Mouse (Mus musculus) limb, embryonic 11.5 days (tissue): Measurements from ENCODE around the gene Exoc3l. TPM values are rescaled to one million over a fixed set of nuclear protein-coding genes. Genes with fewer than 3 reads are reported as not detected.
"Not testable (repeated sequence)": the region's sequence is repeated elsewhere in the genome, so short reads cannot be mapped to it uniquely, and the experiment has no call there.

Experiments used
- ATAC-seq: fragments of 200-750 bp; cut with Nextera tagmentation; 2 replicates; pipeline ENCODE4 v1.8.0; 2017; ENCODE audit warnings: low read depth; ENCODE audit not compliant: insufficient number of reproducible peaks, low FRiP score, low TSS enrichment
- DNase-seq: peaks from one replicate; pipeline ENCODE4 v3.0.0-alpha.2; 2015; ENCODE audit warnings: low spot score
- H3K27ac ChIP-seq: fragments of 300-500 bp; sonication (generic); replicated peaks from 2 replicates; pipeline ENCODE4 v1.5.1; 2014; ENCODE audit warnings: low read depth, mild to moderate bottlenecking, low read length
- H3K27me3 ChIP-seq: fragments of 300-500 bp; sonication (generic); 2 replicates; pipeline ENCODE4 v1.6.1; 2014; ENCODE audit warnings: mild to moderate bottlenecking, low read length, mixed read lengths; ENCODE audit not compliant: control insufficient read depth, insufficient read depth
- H3K36me3 ChIP-seq: fragments of 300-500 bp; sonication (generic); 2 replicates; pipeline ENCODE4 v1.6.1; 2014; ENCODE audit warnings: mild to moderate bottlenecking, low read length, moderate library complexity, mixed read lengths; ENCODE audit not compliant: control insufficient read depth, insufficient read depth
- H3K4me1 ChIP-seq: fragments of 300-500 bp; sonication (generic); 2 replicates; pipeline ENCODE4 v1.6.1; 2014; ENCODE audit warnings: low read length, mixed read lengths; ENCODE audit not compliant: control insufficient read depth, insufficient read depth
- H3K4me2 ChIP-seq: fragments of 300-500 bp; sonication (generic); 2 replicates; pipeline ENCODE4 v1.6.1; 2014; ENCODE audit warnings: low read depth, mild to moderate bottlenecking, moderate library complexity; ENCODE audit not compliant: severe bottlenecking
- H3K4me3 ChIP-seq: fragments of 300-500 bp; sonication (generic); 2 replicates; pipeline ENCODE4 v1.5.1; 2014; ENCODE audit warnings: low read depth, low read length
- H3K9ac ChIP-seq: fragments of 300-500 bp; sonication (generic); 2 replicates; pipeline ENCODE4 v1.6.1; 2014; ENCODE audit warnings: mild to moderate bottlenecking, low read length
- H3K9me3 ChIP-seq: fragments of 300-500 bp; sonication (generic); 2 replicates; pipeline ENCODE4 v1.6.1; 2016; ENCODE audit warnings: low read length; ENCODE audit not compliant: control insufficient read depth
- WGBS: fragments of 180-500 bp; shearing (Covaris S2); extraction: QIAGEN DNeasy Blood & Tissue Kit; methylation state at CpG from one replicate; pipeline ENCODE4 v1.1.7; 2014; 5-methylcytosine and 5-hydroxymethylcytosine counted together
- polyA plus RNA-seq: library from polyadenylated mRNA; unstranded; fragments of >200 nt; fragmentation: Nextera tagmentation; extraction: Ambion mirVana; gene quantifications from 2 replicates; pipeline ENCODE4 v1.2.1, GENCODE M21; 2014

The Exoc3l gene
- polyA plus RNA-seq, 1 experiment from 2014 or later, result 6.6 TPM

DNA sequence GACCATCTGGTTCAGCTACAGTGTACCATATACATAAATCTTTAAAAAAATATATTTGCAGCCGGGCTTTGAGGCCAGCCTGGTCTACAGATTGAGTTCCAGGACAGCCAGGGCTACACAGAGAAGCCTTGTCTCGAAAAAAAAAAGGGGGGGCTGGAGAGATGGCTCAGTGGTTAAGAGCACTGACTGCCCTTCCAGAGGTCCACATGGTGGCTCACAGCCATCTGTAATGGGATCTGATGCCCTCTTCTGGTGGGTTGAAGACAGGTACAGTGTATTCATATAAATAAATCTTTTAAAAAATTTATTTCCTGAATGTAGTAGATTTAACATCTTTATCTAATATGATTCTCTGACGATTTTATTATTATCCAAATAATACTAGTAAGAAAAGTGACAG, 4.1 kb downstream of the Exoc3l start:
- not testable (repeated sequence) for ATAC-seq, H3K4me1 ChIP-seq, H3K9ac ChIP-seq, DNase-seq, H3K27ac ChIP-seq, H3K4me3 ChIP-seq, H3K9me3 ChIP-seq, H3K36me3 ChIP-seq, H3K4me2 ChIP-seq
- 67% methylated on average over 3 of the region's 3 CpGs for WGBS
- H3K27me3 ChIP-seq, result peaks cover 14% of the 10 kb centered on the region

DNA sequence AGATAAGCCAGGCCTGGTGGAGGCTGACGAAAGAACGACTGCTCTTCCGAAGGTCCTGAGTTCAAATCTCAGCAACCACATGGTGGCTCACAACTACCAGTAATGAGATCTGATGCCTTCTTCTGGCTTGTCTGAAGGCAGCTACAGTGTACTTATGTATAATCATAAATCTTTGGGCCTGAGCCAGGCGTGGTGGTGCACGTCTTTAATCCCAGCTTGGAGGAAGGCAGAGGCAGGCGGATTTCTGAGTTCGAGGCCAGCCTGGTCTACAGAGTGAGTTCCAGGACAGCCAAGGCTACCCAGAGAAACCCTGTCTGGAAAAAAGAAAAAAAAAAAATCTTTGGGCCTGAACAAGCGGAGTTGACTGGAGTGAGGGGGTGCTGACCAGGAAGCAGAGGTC, 4.5 kb downstream of the Exoc3l start:
- not testable (repeated sequence) for ATAC-seq, H3K36me3 ChIP-seq, H3K4me3 ChIP-seq, H3K4me2 ChIP-seq, DNase-seq, H3K4me1 ChIP-seq, H3K27ac ChIP-seq, H3K9ac ChIP-seq, H3K9me3 ChIP-seq
- WGBS, result 93% methylated on average over 8 of the region's 8 CpGs
- H3K27me3 ChIP-seq, result peaks cover 14% of the 10 kb centered on the region

DNA sequence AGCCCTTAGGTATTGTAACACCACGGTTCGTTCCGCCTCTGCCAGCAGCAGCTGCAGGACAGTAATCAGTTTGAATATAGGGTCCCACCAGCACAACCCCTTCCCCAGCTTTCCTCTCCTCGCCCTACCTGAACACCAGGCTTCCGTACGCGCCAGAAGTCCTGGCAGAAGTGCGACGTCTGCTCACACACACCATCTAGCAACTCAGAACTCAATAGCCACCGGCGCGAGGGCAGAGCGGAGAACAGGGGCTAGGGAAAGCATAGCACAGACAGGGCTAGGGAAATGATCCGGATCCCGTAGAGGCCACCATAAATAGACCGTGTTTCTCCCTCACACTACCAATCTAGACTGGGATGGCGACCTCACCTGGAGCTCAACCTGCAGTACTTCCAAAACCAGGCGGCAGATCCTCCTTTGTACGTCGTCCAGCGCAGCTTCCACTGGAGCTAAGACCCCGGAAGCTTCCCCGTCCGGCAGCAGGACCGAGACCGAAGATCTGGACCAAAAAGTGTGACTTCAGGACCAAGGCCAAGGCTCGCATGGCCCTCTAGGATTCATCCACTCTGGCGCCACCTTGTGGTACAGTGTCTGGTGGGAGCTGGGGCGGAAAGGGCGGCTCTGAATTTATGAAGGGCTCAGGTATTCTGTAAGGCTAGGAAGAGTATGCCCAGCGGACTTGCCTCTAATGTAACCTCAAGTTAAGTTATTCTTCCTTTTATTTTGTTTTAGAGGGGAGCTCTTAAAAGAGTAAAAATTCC, 5.2 kb downstream of the Exoc3l start:
- peaks cover 6% of the 10 kb centered on the region for H3K4me1 ChIP-seq
- no peak overlapping the region for H3K27ac ChIP-seq
- H3K4me2 ChIP-seq, result peak overlapping the region; percentile 78
- H3K4me3 ChIP-seq, result 0 out of 2 replicates have a peak overlapping the region, but pooled peaks have one; percentile 1
- ATAC-seq (no peak), DNase-seq (peak; percentile 98)
- peaks cover 14% of the 10 kb centered on the region for H3K27me3 ChIP-seq
- H3K9me3 ChIP-seq, result no peaks in the 10 kb centered on the region
- 7% methylated on average over 31 of the region's 31 CpGs for WGBS
- H3K9ac ChIP-seq, result no peak overlapping the region
- H3K36me3 ChIP-seq, result no peaks in the 10 kb centered on the region

DNA sequence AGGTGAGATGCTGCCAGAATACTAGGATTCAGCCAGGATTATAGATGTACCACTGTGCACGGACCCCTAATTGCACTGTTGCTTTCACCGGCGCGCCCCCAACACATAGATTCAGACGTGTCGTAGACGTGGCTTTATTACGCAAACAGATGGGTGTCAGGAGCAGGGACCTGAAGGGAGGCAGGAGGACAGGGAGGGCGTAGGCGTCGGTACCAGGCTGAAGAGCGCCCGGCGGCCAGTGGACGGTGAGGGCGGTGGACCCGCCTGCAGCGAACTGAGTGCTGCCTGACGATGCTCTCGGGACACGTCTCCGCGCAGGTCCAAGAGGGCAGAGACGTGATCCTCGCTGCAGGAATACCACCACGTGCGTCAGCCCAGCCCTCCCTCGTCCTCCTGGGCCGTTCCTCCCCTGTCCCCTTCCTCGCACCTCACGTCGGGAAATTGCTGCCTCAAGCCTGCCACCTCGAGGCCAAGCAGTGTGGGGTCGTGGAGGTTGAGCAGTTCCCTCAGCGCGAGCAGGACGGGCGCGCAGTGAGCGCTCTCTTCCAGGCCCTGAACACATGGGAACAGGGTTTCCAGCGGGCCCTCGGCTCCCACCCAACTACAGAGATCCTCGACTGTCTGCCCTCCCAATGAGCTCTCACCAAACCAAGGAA, 6.0 kb downstream of the Exoc3l start, which contains the start of gene 4931428F04Rik:
Gene 4931428F04Rik, minus strand, starts transcription at position 60 of the 656 bp plus-strand sequence.
- under 1% methylated on average over 39 of the region's 43 CpGs for WGBS
- Histone ChIP-seq H3K36me3 (no peaks in the 10 kb centered on the region), H3K27me3 (peaks cover 14% of the 10 kb centered on the region), H3K4me1 (peaks cover 6% of the 10 kb centered on the region), H3K4me2 (peak within 1 kb of the TSS; percentile 78), H3K9me3 (no peaks in the 10 kb centered on the region), H3K27ac (no peak within 1 kb of the TSS), H3K4me3 (peak within 1 kb of the TSS; percentile 48), H3K9ac (peak within 1 kb of the TSS; percentile 71)
- ATAC-seq, result peak; percentile 20; the same call in 1 of the 2 replicates
- peak; percentile 66 for DNase-seq

DNA sequence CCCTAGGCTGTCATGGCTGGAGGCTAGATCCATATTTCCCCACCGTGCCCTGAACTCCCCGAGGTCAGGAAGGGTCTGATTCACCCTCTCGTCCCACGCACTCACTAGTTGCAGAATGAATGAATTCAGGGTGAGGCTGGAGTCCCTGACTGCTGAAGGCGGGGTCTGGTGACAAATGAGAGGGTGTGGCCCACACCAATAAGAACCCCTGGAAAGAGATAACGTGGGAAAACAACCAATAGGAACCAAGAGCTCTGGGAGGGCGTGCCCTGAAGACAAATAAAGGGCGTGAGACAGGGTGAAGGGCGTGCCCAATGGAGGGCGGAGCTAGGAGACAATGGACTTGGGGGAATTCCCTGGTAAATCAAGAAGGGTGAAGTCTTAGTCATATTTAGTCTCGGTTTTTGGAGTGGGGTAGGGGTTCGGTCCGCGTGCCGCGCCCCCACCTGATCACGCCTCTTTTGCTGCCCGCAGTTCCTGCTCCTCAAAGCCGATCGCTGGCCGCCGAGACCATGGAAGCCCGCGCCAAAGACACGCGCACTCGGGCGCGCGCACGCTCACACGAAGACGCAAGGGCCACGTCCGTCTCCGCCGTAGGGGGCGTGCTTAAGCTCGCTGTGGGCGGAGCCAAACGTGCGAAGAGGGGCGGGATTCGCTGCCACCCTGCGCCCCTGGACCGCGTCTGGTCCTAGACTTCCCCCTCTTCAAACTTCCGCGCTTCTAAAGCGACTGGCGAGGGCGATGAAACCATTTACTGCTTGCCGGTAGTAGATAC, 6.8 kb downstream of the Exoc3l start:
- no peaks in the 10 kb centered on the region for H3K36me3 ChIP-seq
- no peak overlapping the region for H3K27ac ChIP-seq
- under 1% methylated on average over 53 of the region's 53 CpGs for WGBS
- no peaks in the 10 kb centered on the region for H3K9me3 ChIP-seq
- peak overlapping the region; percentile 71 for H3K9ac ChIP-seq
- DNase-seq (peak; percentile 96), ATAC-seq (peak; percentile 89)
- H3K4me1 ChIP-seq, result peaks cover 6% of the 10 kb centered on the region
- H3K4me3 ChIP-seq, result peak overlapping the region; percentile 48
- H3K27me3 ChIP-seq, result peaks cover 14% of the 10 kb centered on the region
- peak overlapping the region; percentile 78 for H3K4me2 ChIP-seq

DNA sequence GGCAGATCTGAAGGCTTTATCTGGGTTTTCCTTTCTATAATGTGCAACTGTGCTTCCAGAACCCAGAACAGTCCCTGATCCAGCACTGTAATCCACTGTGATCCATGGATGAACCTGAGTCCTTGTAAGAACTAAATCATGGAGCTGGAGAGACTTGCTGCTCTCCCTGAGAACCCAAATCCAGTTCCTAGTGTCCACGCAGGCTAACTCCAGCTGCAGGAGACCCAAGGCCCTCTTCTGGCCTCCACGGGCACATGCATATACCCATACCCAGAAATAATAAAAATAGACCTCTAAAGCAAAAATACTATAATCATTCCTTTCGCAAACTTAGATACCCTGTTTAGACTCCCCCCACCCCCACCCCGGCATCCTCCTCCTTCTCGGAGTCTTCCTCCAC, 7.7 kb downstream of the Exoc3l start:
- H3K27me3 ChIP-seq, result peaks cover 14% of the 10 kb centered on the region
- H3K4me2 ChIP-seq, result peak overlapping the region; percentile 78; the same call in 1 of the 2 replicates
- H3K4me3 ChIP-seq, result peak overlapping the region; percentile 48; the same call in 1 of the 2 replicates
- H3K36me3 ChIP-seq, result no peaks in the 10 kb centered on the region
- H3K9ac ChIP-seq, result no peak overlapping the region
- DNase-seq, result no peak
- H3K9me3 ChIP-seq, result no peaks in the 10 kb centered on the region
- WGBS, result 92% methylated on average over 5 of the region's 5 CpGs
- ATAC-seq, result no peak
- no peak overlapping the region for H3K27ac ChIP-seq
- peaks cover 6% of the 10 kb centered on the region for H3K4me1 ChIP-seq

DNA sequence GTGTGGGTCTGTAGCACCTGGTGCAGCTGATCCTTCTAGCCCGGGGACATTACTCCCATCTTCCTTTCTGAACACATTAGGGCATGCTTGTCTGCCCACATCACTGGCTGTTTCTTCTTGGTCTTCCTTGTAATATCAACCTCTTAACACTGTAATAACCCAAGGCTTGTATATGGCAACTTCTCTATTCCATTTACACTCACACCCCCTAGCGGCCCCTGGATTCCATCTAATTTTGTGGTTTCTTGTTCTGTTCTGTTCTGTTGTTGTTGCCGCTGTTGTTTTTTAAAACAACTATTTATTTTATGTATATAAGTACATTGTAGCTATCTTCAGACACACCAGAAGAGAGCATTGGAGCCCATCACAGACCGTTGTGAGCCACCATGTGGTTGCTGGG, 9.0 kb downstream of the Exoc3l start:
- no peaks in the 10 kb centered on the region for H3K9me3 ChIP-seq
- H3K4me3 ChIP-seq, result no peak overlapping the region
- peaks cover 6% of the 10 kb centered on the region for H3K4me1 ChIP-seq
- no peak overlapping the region for H3K4me2 ChIP-seq
- no peaks in the 10 kb centered on the region for H3K36me3 ChIP-seq
- 93% methylated on average over 4 of the region's 4 CpGs for WGBS
- no peak for ATAC-seq
- H3K27ac ChIP-seq, result no peak overlapping the region
- DNase-seq, result no peak
- H3K27me3 ChIP-seq, result peaks cover 12% of the 10 kb centered on the region
- no peak overlapping the region for H3K9ac ChIP-seq

DNA sequence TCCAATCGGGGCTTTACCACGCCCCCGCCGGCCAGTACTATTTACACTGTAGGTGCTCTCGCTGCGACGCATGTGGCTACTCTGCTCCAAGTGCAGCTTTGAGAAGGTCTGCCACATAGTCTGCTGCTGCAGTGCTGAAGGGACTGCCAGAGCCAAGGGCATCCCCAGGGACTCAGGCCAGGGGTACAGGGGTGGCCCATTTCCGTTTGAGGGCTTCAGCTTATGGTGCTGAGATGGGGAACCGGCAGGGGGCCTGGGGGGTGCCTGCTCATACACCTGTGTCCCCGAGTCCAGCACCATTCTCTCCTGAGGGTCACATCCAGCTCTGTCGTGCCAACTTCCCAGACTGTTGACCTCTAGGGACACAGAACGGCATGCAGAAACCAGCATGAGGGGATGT, 10.4 kb downstream of the Exoc3l start:
- WGBS, result 54% methylated on average over 12 of the region's 12 CpGs
- Histone ChIP-seq H3K27me3 (peaks cover 8% of the 10 kb centered on the region), H3K4me3 (no peak overlapping the region), H3K9ac (no peak overlapping the region), H3K4me2 (no peak overlapping the region), H3K36me3 (no peaks in the 10 kb centered on the region; the same call in 1 of the 2 replicates), H3K4me1 (peaks cover 6% of the 10 kb centered on the region), H3K9me3 (no peaks in the 10 kb centered on the region), H3K27ac (no peak overlapping the region)
- ATAC-seq, result no peak
- no peak for DNase-seq
